Mouse (Mus musculus) lung, postnatal 14 days (tissue): Measurements from ENCODE around the gene Grb14.
A peak's percentile ranks its signal among the peaks of the same experiment; 100 is the strongest.

Experiments
- DNase-seq: peaks from one replicate; pipeline ENCODE4 v3.0.0; 2021

The Grb14 gene

GRCm38 (mm10) chr2:65024887-65025286, at the start of gene Grb14:
Gene Grb14 (minus strand): TSS chr2:65024987.
- no peak for DNase-seq

DNA sequence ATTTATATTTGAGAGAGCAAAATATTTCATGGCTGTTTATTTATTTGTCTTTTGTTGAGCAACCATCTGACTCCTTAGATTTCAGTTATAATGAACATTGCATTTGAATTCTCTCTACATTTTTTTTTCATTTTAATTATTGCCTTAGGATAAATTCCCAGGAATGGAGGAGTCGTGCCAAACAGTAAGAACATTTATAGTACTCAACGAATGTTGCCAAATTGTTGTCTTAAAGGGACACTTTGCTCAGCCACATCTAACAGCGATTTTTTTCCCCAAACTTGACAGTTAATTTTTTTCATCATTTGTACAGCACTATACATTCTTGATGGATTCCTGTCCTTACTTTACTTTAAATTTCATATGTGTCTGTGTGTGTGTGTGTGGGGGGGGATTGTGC, 47.4 kb upstream of the Grb14 start:
- DNase-seq = no peak

DNA sequence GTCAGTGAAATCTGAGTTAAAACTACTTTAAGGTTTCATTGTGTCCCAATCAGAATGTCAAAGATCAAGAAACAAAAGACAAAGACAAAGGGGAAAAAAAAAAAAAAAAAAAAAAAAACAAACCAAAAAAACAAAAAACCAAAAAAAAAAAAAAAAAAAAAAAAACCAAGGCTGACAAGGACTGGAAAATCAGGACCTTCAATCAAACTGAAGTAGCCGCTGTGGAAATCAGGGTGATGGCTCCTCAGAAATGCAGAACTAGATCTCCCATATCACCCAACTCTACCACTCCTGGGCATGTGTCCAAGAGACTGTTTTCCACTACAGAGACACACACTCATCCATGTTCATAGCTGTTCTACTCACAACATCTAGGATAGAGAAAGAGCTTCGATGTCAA, 29.0 kb upstream of the Grb14 start:
- DNase-seq = no peak

DNA sequence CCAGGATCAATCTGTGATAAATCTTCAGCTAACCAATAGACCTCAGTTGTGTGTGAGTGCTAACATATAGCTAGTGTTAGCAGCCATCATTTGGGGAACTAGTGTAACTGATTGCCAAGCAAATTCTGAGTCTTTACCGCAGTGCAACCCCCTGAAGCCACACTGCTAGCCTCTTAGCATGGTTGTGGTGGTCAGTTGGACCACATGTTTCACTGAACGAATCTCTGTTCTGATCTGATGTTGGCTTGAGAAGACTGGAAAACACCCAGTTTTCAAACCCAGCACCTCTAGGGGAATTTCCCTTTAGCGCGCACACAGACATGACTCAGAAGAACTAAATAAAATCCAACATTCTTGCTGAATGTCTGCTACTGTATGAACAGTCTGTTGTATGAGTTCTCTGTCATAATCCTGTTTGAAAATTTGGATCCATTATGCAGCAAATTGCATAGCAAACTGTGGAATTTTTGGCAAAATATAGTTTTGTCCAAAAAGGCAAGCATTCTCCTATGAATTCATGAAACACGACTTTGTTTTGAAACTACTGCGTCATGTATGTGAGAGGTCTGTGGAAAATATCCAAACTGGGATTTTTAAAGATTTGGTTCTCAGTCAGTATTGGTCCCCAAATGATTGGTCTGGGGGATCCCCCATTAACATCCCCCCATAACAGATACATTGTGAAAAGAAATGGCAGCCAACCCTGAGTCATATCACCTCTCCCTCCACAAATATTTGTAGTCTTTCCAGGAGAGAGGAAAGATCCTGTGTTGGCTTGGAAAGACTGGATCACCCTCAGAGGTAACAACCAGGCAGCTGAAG, 27.6 kb upstream of the Grb14 start:
- DNase-seq = no peak

DNA sequence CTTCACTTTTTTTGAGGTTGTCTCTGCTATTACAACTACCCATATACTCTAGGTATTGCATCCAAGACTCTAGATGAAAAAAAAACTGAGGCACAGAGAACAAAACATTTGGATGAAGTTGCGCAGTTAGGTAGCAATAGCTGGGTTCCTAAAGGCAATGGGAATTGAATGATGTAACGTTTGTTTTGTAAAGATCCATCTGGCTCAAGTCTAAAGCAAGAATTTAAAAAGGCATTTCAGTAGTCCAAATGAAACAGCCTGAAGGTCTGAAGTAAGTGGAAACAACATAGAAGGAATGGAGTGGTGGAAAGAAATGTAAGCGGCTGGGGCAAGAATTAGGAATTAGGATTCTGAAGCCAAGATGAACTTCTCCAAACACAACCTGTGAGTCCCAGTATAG, 26.0 kb upstream of the Grb14 start:
- no peak for DNase-seq

DNA sequence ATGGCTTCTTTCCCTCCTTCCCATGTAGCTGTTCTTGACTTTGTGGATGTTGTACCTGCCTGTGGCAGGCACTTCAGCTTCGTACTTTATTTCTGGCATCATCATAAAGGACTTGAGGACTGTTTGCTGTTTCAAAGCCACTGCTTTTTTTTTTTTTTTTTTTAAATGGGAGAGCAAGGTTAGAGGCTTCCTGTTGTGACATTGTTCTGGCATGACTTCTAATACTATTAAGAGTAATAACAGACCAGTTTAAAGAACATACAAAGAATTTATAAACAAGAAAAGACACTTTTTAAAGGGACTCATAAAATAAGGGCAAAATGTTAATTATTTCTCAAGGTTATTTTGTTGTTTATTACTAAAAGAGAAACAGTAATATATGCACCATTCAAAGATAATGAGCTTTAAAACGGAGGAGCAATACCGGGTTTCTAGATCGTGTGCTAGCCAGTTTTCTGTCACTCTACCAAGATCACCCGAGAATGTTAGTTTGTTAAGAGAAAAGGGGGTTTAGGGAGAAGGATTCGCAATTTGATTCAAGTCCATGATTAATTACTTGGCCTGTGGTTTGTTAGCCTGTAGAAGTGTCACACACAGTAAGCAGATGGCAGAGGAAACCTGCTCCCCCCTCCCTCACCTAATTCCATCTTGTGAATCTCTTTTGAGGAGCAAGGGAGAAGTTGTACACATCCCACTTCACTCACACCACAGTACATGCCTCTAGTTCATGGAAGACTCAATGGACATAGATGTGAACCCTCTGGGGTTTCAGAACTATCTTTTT, 23.6 kb upstream of the Grb14 start:
- DNase-seq = no peak

DNA sequence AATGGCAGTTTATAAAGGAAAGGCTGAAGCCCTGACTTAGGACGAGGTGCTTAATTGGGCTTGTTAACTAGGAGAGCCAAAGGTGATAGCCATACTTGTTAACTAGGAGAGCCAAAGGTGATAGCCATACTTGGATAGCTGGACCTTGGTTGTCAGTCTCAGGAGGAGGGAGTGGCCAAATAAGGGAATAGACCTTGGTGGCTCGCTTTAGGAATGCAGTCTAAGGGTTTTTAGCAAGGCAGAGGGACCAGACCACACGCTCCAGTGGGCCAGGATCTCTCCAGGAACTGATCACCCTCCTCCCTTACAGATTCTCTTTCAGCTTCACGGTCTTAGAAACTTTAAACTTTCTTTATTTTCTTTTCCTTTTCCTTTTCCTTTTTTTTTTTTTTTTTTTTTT, 13.4 kb upstream of the Grb14 start:
- no peak for DNase-seq

DNA sequence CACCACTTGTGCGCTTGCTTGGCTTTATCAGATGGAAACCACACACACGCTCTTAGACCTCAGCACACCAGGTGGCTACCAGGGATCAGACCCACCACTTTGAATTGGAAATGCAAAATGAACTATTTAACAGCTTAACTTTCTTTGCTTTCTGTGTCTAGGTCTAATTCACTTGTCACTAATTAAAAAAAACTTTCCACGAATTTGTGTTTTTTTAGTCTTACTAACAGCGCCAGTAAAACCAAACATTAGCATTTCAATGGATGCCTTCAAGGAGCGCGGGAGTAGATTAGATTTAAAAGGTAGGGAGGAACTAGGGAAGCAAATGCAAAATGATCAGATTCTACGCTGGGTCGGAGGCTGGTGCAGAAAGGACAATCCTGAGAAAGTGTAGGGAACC, 12.8 kb upstream of the Grb14 start:
- DNase-seq = no peak

DNA sequence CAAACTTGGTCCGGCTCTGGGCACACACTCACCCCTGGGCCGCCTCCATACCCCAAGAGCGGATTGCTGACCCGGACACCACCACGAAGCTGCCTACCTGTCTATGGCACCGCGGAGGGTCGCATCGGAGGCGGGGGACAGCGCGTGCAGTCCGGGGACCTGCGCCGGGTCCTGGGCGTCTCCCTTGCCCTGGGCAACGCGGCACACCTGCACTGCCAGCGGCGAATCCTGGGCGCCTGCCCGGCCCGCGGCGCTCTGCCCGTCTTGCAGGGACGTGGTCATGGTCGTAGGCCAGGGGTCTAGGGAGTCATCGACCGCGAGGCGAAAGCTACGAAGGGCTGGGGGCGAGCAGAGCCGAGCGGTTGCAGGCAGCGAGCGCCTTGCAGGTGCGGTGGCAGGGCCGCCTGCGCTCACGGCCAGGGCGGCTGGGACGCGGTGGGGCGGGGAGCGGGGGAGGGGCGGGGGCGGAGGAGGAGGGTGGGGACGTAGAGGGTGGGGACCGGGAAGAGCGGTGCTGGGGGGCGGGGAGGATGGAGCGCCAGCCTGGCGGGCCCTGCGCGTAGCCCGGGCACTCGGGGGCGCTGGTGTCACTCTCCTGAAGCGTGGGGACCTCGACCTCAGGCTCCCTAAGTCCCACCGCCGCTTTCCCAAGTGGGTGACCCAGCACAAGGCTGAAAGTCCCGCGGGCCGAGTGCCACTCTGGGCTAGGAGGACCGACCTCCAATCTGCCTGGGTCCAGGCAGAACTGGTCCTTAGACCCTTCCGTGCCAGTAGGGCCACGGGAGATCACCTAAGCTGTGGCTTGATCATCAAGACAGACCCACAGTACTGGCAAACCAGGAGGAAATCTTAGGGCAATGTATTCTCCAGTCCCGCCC, 2.2 kb downstream of the Grb14 start:
- peak; percentile 88 for DNase-seq

- no peak for DNase-seq
Measured at GRCm38 (mm10) chr2:65021691-65022362, 3.0 kb downstream of the Grb14 start.

DNA sequence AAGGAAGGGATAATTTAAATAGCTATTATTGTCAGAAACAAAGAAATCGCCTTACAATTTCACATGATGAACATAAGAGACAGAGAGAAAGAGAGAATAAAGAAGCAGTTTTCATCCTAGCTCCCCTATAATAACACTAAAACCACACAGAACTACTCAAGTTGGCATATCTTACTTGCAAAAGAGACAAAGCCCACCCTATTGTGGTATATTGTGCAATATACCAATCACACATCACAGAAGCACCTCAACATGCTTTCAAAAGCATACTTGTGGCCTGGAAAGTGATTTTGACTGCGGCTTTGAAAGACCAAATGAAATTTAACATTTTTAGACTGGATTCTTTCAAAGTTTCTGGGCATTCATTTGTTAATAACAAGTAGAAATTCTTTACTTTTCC, 7.4 kb downstream of the Grb14 start:
- no peak for DNase-seq

- no peak for DNase-seq
Measured at GRCm38 (mm10) chr2:65014552-65014951, 10.2 kb downstream of the Grb14 start.

DNA sequence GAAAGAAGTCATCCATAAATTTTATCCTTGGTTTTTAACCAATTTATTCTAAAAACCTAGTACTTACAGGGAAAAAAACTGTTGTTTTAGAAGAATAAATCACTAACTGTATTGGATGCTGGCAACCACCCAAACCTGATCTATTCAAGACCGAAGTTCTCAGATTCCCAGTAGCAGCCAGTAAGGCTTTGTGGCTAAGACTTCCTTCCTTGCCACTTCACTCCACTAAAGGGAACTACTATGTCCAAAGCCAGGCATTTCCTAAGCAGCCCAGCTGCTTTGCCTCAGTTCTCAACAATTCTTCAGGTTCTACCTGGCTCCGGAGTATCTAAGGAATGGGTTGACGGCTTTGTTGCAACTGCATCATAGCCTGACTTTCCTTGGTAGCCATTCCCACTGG, 14.7 kb downstream of the Grb14 start:
- DNase-seq = no peak

- no peak for DNase-seq
Measured at GRCm38 (mm10) chr2:65007396-65007795, 17.4 kb downstream of the Grb14 start.

DNA sequence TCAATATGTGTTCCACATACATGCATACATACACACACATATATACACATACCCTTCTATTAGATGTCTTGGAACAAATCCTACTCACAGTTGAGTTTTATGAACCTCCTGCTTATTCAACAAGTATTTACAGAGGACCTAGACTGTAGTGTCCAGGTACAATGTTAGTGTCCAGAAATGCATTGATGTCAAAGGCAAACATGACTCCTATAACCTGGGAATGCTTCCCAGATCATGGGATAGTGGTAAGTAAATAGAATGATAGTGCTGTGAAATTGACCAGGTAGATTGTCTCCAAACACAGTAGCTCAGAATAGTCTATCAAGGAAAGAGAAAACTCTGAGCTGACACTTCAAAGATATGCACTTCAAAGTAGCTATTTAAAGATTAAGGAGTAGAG, 19.7 kb downstream of the Grb14 start:
- DNase-seq = no peak

DNA sequence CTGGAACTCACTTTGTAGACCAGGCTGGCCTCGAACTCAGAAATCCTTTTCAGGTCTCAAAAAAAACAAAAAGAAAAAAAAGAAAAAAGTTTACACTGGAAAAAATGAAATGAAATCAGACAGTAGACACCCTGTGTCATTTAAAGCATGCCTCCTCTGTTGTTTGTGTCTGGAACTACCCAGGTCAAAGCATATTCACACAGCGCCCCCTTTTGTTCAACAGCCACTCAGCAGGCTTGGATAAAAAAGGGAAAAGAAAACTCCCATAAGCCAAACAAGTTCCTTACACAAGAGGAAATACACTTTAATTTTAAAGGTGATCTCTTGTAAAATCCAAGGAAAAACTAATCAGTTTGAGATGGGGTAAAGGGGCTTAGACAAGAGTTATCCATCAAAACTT, 21.4 kb downstream of the Grb14 start:
- peak; percentile 59 for DNase-seq

DNA sequence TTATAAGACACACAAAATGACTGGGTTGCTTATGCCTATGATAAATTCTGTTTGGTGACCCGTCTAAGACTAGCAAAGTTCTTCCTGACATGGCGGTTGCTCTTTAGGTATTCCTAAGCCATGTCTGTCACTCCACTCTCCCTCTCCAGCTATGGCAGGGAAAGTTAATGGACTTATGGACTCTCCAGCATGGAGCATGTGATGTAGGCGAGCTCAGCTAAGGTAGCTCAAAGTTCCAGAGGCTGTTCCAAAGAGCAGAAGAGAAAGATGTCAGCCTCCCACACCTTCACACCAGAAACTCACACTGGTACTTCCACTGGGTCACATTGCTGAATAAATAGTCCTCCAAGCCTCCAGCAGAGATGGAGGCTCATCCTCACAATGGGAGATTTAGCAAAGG, 22.2 kb downstream of the Grb14 start:
- no peak for DNase-seq

- DNase-seq = no peak
Measured at GRCm38 (mm10) chr2:64995048-64995447, 29.7 kb downstream of the Grb14 start.

DNA sequence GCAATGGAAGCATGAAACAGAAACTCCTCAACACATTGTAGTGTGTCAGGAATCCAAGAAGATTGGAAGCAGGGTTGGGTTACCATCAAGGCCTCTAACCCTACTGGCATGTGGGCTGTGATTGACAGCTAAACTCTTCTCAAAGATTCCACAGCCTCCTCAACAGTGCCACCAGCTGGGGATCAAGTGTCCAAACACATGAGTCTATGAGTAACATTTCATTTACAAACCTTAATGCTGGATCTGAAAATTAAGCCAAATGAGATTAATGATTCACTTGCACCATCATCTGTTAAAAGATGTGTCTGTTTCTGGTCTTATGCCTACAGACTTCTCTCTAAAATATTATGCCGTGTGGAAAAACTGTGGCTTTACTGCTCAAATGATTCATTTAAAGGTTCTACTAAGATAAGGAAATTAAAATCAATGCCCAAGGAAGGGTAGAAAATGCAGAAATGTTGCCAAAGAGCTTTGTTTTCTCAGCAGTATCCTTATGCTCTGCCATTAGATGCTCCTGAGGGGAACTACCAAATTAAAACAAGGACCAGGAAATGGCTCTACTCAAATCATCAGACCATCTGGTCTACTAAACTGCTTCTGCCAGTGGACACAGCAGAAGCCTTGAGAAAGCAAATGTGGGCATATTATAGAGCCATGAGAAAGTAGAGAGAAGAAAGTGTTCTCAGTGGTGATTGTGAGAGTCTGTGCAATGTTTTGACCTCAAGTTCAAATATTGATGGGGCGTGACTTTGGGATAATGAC, 35.2 kb downstream of the Grb14 start:
- no peak for DNase-seq

- no peak for DNase-seq
Measured at GRCm38 (mm10) chr2:64987782-64988181, 37.0 kb downstream of the Grb14 start.

GRCm38 (mm10) chr2:64975546-64975945, 49.2 kb downstream of the Grb14 start:
- no peak for DNase-seq

DNA sequence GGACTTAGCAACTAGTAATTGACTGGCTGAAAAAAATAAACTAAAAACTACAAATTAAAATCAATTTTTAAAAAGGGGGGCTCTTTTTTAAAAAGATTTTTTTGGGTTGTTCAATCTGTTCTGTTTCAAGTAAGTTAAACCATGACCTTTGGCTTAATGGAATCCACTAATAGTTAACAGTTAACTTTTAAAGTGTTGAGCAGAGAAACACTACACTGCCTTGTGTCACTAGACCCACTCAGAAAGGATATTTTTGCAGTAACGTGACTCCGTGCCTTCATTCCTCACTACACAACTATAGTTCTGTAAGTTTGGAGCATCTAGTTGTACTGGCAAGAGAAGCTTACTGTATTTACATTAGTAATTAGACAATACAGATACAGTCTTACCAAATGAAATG, 50.2 kb downstream of the Grb14 start:
- DNase-seq = no peak
